Mouse (Mus musculus) kidney, postnatal 14 days (tissue): ENCODE measurements around the gene 4930539E08Rik.

ENCODE experiments used
- DNase-seq: peaks from one replicate; pipeline ENCODE4 v3.0.0; 2022; ENCODE audit warnings: mixed read lengths

4930539E08Rik gene

GRCm38 (mm10) chr17:28894050-28894767 is 20.9 kb downstream of the 4930539E08Rik start:
- no peak for DNase-seq

GRCm38 (mm10) chr17:28886266-28886665 is 28.9 kb downstream of the 4930539E08Rik start:
- no peak for DNase-seq

- no peak for DNase-seq
These were observed 29.9 kb downstream of the 4930539E08Rik start for GRCm38 (mm10) chr17:28885231-28885630.

- no peak for DNase-seq
These were observed 31.1 kb downstream of the 4930539E08Rik start for GRCm38 (mm10) chr17:28883941-28884516.

DNA sequence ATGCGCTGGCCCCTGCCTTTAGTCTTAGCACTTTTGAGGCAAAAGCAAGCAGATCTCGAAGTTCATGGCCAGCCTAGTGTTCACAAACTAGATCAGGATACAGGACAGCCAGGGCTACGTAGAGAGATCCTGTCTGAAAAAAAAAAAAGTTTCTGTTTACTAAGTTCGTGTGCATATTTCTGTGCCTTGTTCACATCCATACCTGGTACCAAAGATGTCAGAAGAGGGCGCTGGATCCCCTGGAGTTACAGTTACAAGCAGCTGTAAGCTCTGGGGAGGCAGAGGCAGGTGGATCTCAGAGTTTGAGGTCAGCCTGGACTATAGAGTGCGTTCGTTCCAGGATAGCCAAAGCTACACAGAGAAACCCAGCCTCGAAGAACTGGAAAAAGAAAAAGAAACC is 32.3 kb downstream of the 4930539E08Rik start:
- no peak for DNase-seq

DNA sequence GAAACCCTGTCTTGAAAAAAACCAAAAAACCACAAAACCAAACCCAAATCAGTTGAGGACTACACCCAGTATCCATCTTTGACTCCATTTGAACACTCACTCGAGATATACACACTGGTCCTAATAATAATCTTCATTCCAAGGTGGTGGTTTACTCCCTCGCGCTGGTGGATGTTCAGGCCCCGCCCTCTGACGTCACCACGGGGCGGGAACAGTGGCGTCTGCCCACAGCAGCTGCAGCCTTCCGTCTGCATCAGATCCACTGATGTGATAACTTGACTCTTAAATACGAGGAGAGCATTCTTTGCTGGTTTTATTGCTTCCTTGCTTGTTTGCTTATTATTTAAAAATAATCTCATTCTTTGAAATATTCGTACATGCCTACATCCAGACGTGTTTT is 32.8 kb downstream of the 4930539E08Rik start:
- peak; percentile 74 for DNase-seq

DNA sequence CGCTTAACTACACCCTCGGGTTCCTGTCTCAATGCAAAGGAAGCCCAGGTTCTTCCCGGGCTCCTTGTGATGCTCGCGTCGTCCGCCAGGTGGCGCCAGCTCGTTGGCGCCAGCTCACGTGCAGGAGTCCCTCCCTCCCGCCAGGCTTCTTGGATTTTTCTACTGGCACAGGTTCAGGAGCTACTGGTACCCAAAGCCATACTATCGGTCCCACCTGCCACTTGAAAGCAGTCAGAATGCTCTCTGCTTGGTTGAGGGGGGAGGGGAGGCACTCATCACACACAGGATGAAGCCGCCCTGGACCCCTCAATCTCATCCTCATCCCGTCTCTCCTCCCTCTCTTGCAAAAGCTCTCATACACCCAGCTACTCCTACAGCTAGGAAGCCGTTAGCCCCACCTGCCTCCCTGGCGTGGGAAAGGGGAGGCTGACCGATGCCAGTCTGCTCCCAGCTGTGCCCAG is 35.2 kb downstream of the 4930539E08Rik start:
- peak; percentile 81 for DNase-seq

DNA sequence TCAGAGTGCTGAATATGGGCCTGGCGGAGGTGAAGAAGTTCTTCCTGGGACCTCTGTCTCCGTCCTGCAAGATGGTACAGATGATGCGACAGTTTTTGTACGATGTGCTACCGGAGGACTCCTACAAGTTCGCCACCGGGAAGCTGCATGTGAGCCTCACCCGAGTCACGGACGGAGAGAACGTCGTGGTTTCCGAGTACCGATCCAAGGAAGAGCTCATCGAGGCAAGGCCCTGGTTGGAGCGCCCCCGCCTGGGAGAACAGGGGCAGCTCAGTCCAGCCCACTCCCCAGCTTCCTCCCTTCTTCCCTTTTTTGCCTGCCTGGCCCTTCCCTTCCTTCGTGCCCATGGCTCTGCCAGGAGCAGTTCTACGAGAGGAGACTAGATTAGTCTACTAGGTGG is 38.3 kb downstream of the 4930539E08Rik start:
- DNase-seq: no peak

DNA sequence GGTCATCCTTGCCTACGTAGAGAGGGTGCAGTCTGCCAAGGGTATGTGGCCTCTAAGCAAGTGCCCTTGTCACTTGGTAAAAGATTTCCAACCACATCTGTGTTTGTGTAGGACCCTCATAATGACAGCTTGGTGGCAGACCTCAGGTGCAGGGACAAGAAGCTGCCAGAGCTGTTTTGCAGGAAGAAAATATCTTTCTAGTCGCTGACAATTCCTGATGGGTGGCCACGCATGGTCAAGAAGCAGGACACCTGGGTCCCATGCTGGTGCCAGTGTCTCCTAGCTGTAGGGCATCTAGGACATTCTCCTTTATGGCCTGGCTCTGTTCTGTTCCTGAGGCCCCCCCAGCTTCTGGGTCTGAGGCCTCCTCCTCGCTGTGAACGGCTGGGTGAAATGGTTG is 38.8 kb downstream of the 4930539E08Rik start:
- DNase-seq: no peak

- DNase-seq: peak; percentile 42
These were observed 39.8 kb downstream of the 4930539E08Rik start for GRCm38 (mm10) chr17:28875316-28875715.

DNA sequence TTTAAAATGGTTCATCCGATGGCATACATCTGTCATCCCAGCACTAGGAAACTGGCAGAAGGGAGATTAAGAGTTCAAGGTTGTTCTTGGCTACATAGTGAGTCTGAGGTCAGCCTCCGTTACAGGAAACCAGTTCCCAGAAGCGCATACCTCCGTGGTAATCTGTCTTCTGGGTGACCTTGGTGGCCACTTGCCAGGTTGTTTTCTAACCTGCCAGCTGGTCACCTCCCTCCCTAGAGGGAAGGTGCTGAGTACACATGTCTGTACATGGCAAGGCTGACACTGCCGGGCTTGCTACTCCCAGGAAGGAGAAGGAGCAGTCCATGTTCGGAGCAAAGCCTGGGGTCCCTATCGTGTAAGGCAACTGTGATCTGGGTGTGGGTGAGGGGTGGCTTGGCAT is 40.3 kb downstream of the 4930539E08Rik start:
- DNase-seq: peak; percentile 54

- DNase-seq: no peak
These were observed 40.9 kb downstream of the 4930539E08Rik start for GRCm38 (mm10) chr17:28874216-28874615.

DNA sequence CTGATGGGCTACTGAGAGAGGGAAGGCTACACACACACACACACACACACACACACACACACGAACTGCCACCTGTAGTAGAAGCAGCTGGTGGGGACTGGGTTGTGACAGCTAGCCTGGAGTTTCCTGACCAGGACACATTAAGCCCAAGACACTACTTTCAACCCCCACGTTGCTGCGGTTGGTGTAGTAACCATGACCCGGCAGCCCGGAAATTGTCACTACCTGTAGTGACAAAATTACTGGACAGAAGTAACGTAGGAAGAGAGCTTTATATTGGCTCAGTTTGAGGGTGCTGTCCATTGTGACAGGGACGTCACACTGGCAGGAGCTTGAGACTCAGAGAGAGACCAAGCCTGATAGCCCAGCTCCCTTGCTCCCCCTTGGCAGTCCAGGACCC is 42.8 kb downstream of the 4930539E08Rik start:
- DNase-seq: no peak

DNA sequence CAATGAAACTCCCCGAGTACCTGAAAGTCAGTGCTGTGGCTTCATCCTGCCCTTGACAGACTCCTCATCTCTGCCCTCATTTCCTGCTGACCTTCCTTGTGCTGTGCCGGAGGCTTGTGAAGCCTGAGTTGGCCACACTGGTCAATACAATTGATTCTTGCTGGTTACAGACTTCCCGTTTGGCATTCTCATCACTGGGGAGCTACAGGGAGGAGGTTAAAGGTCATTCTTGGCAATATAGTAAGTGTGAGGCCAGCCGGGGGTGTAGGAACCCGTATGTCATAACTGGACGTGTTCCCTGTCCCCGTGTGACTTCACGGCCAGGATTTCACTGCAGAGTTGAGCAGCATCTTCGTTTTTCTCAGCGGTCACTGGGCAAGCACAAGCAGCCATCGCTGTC is 43.3 kb downstream of the 4930539E08Rik start:
- no peak for DNase-seq

GRCm38 (mm10) chr17:28870435-28870834 is 44.7 kb downstream of the 4930539E08Rik start:
- DNase-seq: no peak

GRCm38 (mm10) chr17:28869412-28870110 is 45.6 kb downstream of the 4930539E08Rik start:
- DNase-seq: no peak

DNA sequence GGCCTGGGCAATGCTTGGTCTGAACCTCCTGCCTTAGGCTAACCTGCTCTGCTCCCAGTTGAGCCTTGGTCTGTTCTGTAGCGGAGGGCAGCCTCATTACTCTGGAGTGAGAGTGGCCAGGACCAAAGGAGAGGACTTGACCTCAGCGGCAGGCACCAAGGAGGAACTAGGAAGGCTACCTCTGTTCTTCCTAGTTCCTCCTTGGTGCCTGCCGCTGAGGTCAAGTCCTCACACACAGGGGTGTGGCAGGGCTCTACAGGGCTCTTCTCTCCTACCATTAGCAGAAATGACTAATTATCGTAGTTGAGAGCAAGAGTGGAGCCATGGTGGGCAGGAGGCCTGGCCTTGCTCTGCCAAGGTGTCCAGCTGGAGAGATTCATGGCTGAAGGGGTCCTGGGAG is 47.7 kb downstream of the 4930539E08Rik start:
- no peak for DNase-seq

GRCm38 (mm10) chr17:28866921-28867320 is 48.2 kb downstream of the 4930539E08Rik start:
- DNase-seq: no peak

GRCm38 (mm10) chr17:28864464-28864863 is 50.7 kb downstream of the 4930539E08Rik start:
- no peak for DNase-seq

DNA sequence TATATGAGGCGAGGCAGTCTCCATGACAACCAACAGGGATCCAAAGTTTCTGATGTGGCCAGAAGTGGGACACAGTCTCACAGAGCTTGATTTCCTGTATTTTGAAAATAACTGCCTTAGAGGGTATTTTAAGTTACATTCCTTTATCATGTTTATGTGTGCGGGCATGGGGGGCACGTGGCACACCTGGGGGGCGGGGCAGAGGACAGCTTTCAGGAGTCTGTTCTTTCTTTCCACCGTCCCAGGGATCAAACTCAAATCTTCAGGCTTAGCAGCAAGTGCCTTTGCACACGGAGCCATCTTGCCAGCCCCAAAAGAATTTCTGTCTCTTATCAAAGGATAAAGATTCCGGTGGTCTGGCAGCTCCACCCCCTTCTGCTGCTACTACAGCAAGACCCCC is 51.2 kb downstream of the 4930539E08Rik start:
- DNase-seq: no peak

DNA sequence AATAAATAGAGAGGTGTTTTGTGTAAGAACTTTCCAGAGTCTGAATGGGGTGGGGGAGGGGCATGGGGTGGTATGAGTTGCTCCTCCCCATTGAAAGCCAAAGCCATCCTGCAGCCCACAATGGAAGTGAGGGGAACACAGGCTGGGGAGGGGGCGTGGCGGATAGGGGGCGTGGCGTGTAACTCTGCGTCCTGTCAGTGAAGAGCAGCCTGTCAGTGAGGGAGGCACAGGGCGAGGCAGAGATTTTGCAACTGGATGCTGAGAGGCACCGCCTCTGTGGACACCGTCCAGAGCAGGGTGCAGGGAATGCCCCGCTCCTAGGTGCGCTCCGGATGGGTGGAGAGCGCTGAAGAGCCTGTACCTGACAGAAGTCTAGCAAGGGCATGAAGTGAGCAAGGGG is 56.9 kb downstream of the 4930539E08Rik start, which contains the start of gene Pnpla1:
Gene Pnpla1, plus strand, starts transcription at position 207 of the 400 bp plus-strand sequence.
- DNase-seq: no peak

DNA sequence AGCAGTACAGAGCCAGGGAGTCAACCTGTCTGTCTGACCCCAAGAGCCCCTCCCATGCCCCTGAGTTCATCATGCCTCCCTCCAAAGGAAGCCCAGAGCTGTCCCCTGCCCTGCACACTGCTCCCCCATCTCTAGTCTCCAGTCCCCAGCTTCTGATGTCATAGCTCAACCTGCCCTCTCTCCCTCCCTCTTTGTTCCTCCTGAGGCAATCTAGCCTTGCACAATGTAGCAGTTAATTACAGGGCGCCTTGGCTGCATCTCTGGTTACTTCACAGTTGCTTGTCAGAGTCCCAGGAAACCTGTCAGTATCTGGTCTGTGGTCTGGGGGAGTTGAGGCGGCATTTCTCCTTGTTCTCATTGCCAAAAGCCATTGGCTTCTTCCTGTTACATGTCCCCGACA is 59.1 kb downstream of the 4930539E08Rik start:
- no peak for DNase-seq

DNA sequence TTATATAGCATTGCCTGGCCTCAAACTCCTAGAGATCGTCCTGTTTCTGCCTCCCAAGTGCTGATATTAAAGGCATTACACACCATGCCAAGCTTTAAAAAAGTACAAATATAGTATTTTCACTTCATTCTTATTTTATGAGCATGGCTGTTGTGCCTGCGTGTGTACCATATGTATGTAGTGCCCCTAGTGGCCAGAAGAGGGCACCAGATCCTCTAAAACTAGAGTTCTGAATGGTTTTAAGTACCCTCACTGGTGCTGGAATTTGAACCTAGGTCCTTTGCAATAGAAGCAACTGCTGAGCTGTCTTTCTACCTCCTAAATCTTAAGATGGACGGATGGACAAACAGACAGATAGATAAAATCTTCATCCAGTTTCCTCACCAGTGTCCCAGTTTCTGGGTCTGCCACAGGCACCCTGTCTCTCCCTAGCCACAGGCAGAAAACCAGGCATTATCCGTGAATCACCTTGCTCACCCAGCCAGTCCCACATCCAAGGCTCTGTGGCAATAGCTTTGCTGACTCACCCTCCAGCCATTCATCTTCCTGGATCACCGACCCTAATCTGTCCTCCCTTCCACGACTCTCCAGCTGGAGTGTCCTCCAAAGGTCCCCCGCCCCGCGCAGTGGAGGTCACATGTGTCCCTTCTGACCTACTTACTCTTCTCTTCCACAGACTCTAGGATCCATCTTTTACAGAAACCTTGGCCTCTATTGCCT is 59.8 kb downstream of the 4930539E08Rik start:
- DNase-seq: no peak
